Mouse (Mus musculus) lung, embryonic 14.5 days (tissue): ENCODE data around the gene Dcun1d4. TPM values are rescaled to one million over a fixed set of nuclear protein-coding genes. Genes with fewer than 3 reads are reported as not detected.

Experiments
- ATAC-seq: fragments of 200-750 bp; cut with Nextera tagmentation; 2 replicates; pipeline ENCODE4 v1.8.0; 2017; ENCODE audit warnings: mild to moderate bottlenecking, moderate TSS enrichment, moderate library complexity; ENCODE audit not compliant: insufficient read depth
- DNase-seq: peaks from one replicate; pipeline ENCODE4 v3.0.0-alpha.2; 2015
- H3K27ac ChIP-seq: fragments of 300-500 bp; sonication (generic); 2 replicates; pipeline ENCODE4 v1.5.1; 2014; ENCODE audit warnings: low read depth, mild to moderate bottlenecking, moderate library complexity
- H3K27me3 ChIP-seq: fragments of 300-500 bp; sonication (generic); 2 replicates; pipeline ENCODE4 v1.6.1; 2014; ENCODE audit warnings: low read length, control low read depth; ENCODE audit not compliant: insufficient read depth
- H3K36me3 ChIP-seq: fragments of 300-500 bp; sonication (generic); 2 replicates; pipeline ENCODE4 v1.6.1; 2014; ENCODE audit warnings: control low read depth; ENCODE audit not compliant: insufficient read depth
- H3K4me1 ChIP-seq: fragments of 300-500 bp; sonication (generic); 2 replicates; pipeline ENCODE4 v1.6.1; 2014; ENCODE audit warnings: antibody characterized with exemption, control low read depth; ENCODE audit not compliant: insufficient read depth
- H3K4me2 ChIP-seq: fragments of 300-500 bp; sonication (generic); 2 replicates; pipeline ENCODE4 v1.6.1; 2014; ENCODE audit warnings: mild to moderate bottlenecking
- H3K4me3 ChIP-seq: fragments of 300-500 bp; sonication (generic); 2 replicates; pipeline ENCODE4 v1.5.1; 2014; ENCODE audit warnings: low read depth, low read length
- H3K9ac ChIP-seq: fragments of 300-500 bp; sonication (generic); 2 replicates; pipeline ENCODE4 v1.6.1; 2014
- H3K9me3 ChIP-seq: fragments of 300-500 bp; sonication (generic); 2 replicates; pipeline ENCODE4 v1.6.1; 2016; ENCODE audit warnings: low read depth, low read length, control low read depth
- CTCF ChIP-seq: IDR thresholded peaks from 2 replicates; pipeline ENCODE4 v1.5.1; 2016; ENCODE audit warnings: antibody characterized with exemption, low read depth
- WGBS: fragments of 180-500 bp; shearing (Covaris S2); extraction: QIAGEN DNeasy Blood & Tissue Kit; methylation state at CpG from one replicate; pipeline ENCODE4 v1.1.7; 2014; 5-methylcytosine and 5-hydroxymethylcytosine counted together
- polyA plus RNA-seq: library from polyadenylated mRNA; unstranded; fragments of >200 nt; fragmentation: Nextera tagmentation; extraction: Ambion mirVana; gene quantifications from 2 replicates; pipeline ENCODE4 v1.2.1, GENCODE M21; 2014

Gene Dcun1d4
- polyA plus RNA-seq, 1 experiment from 2014 or later: 34.5 TPM

- no peak overlapping the region for H3K4me3 ChIP-seq
- no peaks in the 10 kb centered on the region for H3K9me3 ChIP-seq
- no peak overlapping the region for H3K9ac ChIP-seq
- H3K4me1 ChIP-seq: no peaks in the 10 kb centered on the region
- no peak overlapping the region for H3K4me2 ChIP-seq
- no peak overlapping the region for H3K27ac ChIP-seq
- ATAC-seq (no peak), DNase-seq (peak; percentile 18)
- WGBS: 82% methylated on average over 7 of the region's 7 CpGs
- H3K36me3 ChIP-seq: peaks cover 30% of the 10 kb centered on the region; the same call in 1 of the 2 replicates
- no peak for TF ChIP-seq CTCF
- H3K27me3 ChIP-seq: no peaks in the 10 kb centered on the region
These were observed 67.4 kb downstream of the Dcun1d4 start for GRCm38 (mm10) chr5:73548237-73548636.

DNA sequence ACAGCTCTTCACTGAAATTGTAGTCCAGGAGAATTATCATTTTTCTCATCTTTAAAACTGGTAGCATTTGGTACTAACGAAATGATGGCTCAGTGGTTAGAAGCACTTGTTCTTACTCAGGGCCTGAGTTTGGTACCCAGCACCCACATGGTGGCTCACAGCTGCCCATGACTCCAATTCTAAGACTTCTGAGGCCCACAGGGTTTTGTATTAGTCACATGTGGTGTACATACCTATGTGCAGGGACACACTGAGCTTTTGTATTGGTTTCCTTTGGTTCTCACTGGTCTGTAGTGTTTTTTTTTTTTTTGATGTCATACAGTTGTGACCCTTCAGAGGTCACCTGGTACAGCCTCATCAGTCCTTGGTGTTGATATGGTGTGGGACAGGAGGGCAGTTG lies 68.0 kb downstream of the Dcun1d4 start:
- peaks cover 36% of the 10 kb centered on the region; the same call in 1 of the 2 replicates for H3K36me3 ChIP-seq
- H3K4me3 ChIP-seq: no peak overlapping the region
- no peak for TF ChIP-seq CTCF
- H3K9ac ChIP-seq: no peak overlapping the region
- no peaks in the 10 kb centered on the region for H3K4me1 ChIP-seq
- H3K27ac ChIP-seq: no peak overlapping the region
- DNase-seq (no peak), ATAC-seq (no peak)
- H3K27me3 ChIP-seq: no peaks in the 10 kb centered on the region
- H3K9me3 ChIP-seq: no peaks in the 10 kb centered on the region
- H3K4me2 ChIP-seq: no peak overlapping the region
- 90% methylated on average over 1 of the region's 1 CpGs for WGBS

DNA sequence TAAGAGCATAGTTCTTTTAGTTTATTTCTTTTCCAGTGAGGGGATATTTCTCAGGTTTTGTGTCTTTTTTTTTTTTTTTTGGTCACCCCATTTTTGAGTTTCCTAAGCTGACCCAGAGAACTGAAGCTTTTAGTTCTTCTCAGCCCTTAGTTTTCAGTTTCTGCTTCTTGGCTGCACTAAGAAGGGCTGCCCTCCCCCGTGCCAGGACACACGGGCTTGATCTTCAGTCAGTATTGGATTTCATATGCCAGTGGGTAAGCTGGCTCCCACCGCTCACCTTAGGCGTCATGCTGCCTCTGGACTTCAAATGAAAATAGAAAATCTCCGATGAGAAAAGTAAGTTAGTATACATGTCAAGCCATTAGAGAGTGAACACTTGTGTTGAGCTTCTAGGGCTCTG lies 71.0 kb downstream of the Dcun1d4 start:
- Histone ChIP-seq H3K27ac (no peak overlapping the region), H3K4me2 (no peak overlapping the region), H3K27me3 (no peaks in the 10 kb centered on the region), H3K4me1 (no peaks in the 10 kb centered on the region), H3K9me3 (no peaks in the 10 kb centered on the region), H3K36me3 (peaks cover 25% of the 10 kb centered on the region; the same call in 1 of the 2 replicates), H3K9ac (no peak overlapping the region), H3K4me3 (no peak overlapping the region)
- no peak for DNase-seq
- WGBS: 84% methylated on average over 5 of the region's 5 CpGs
- no peak for ATAC-seq
- no peak for TF ChIP-seq CTCF

GRCm38 (mm10) chr5:73553903-73554302 lies 73.1 kb downstream of the Dcun1d4 start:
- H3K4me3 ChIP-seq: no peak overlapping the region
- 92% methylated on average over 11 of the region's 11 CpGs for WGBS
- H3K27ac ChIP-seq: no peak overlapping the region; the same call in 1 of the 2 replicates
- H3K9ac ChIP-seq: no peak overlapping the region
- H3K27me3 ChIP-seq: no peaks in the 10 kb centered on the region
- H3K4me2 ChIP-seq: no peak overlapping the region
- H3K36me3 ChIP-seq: peaks cover 36% of the 10 kb centered on the region; the same call in 1 of the 2 replicates
- H3K9me3 ChIP-seq: no peaks in the 10 kb centered on the region
- H3K4me1 ChIP-seq: no peaks in the 10 kb centered on the region
- DNase-seq (no peak), ATAC-seq (no peak)
- TF ChIP-seq CTCF: no peak

GRCm38 (mm10) chr5:73555096-73555852 lies 74.5 kb downstream of the Dcun1d4 start:
- H3K36me3 ChIP-seq: peaks cover 42% of the 10 kb centered on the region; the same call in 1 of the 2 replicates
- DNase-seq: peak; percentile 48
- H3K4me1 ChIP-seq: no peaks in the 10 kb centered on the region
- H3K27me3 ChIP-seq: no peaks in the 10 kb centered on the region
- peak overlapping the region; percentile 46 for H3K27ac ChIP-seq
- peak; percentile 57; the same call in 1 of the 2 replicates for ATAC-seq
- no peak overlapping the region for H3K4me2 ChIP-seq
- 62% methylated on average over 8 of the region's 8 CpGs for WGBS
- no peaks in the 10 kb centered on the region for H3K9me3 ChIP-seq
- no peak for TF ChIP-seq CTCF
- no peak overlapping the region for H3K9ac ChIP-seq
- no peak overlapping the region for H3K4me3 ChIP-seq

DNA sequence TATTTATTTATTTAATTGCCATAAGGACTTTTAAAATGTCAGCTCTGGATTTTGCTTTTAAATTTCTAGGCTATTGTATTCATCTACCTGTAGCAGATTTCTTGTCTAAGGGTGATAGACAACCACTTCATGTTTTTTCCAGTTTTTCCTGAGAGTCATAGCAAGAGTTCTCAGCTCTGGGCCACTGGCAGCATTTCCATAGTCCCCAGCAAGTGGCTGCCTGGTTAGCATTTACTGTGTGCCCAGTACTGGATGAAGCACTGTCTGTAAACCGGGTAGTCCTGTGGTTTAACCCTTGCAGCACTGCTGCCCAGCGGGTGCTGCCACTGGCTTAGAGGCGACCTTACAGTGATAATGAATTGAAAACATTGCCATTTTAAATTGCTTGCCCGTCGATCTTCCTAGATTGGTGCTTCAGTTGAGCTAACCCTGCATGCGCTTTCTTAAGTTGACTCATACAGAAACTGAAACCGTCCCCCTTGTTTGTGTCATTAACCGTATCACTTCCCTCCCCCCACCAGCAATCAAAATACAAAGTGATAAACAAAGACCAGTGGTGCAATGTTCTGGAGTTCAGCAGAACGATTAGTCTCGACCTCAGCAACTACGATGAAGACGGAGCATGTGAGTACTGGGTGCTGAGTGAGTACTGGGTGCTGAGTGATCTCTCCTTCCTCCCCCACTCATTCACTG lies 76.1 kb downstream of the Dcun1d4 start:
- H3K27me3 ChIP-seq: no peaks in the 10 kb centered on the region
- no peaks in the 10 kb centered on the region for H3K9me3 ChIP-seq
- H3K36me3 ChIP-seq: peaks cover 40% of the 10 kb centered on the region; the same call in 1 of the 2 replicates
- DNase-seq (no peak), ATAC-seq (no peak)
- 71% methylated on average over 12 of the region's 12 CpGs for WGBS
- H3K27ac ChIP-seq: no peak overlapping the region
- H3K4me3 ChIP-seq: no peak overlapping the region
- no peak for TF ChIP-seq CTCF
- no peak overlapping the region for H3K9ac ChIP-seq
- H3K4me2 ChIP-seq: no peak overlapping the region
- no peaks in the 10 kb centered on the region for H3K4me1 ChIP-seq

DNA sequence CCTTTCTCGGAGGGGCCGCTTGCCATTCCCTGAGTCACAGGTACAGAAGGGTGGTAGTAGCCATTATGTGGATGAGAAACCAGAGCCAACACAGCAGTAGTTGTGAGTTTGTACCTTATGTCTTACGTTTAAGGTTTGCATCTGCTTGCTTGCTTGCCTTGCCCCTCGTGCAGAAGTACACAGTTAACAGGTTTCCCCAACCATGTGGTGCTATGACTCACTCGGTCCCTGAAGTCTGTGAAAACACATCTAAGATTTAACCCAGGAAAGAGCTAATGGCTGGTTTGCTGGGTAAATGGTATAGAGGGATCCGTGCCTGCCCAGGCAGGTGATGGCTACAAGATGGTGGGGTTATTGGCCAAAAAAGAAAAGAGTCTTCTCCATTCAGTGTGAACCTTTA lies 78.0 kb downstream of the Dcun1d4 start:
- H3K36me3 ChIP-seq: peaks cover 30% of the 10 kb centered on the region; the same call in 1 of the 2 replicates
- TF ChIP-seq CTCF: no peak
- no peaks in the 10 kb centered on the region for H3K9me3 ChIP-seq
- H3K27ac ChIP-seq: no peak overlapping the region
- no peaks in the 10 kb centered on the region for H3K4me1 ChIP-seq
- ATAC-seq (no peak), DNase-seq (no peak)
- H3K4me2 ChIP-seq: no peak overlapping the region
- no peak overlapping the region for H3K4me3 ChIP-seq
- 90% methylated on average over 6 of the region's 6 CpGs for WGBS
- H3K9ac ChIP-seq: no peak overlapping the region
- no peaks in the 10 kb centered on the region for H3K27me3 ChIP-seq
